Mouse (Mus musculus) splenic B cell, adult 2 months (primary cell): ENCODE results near the gene Myo1g.

ENCODE experiments used
- DNase-seq: peaks from one replicate; pipeline ENCODE4 v3.0.0-alpha.2; 2011; ENCODE audit warnings: low read depth, low spot score
- H3K27me3 ChIP-seq: 2 replicates; pipeline ENCODE4 v1.6.1; 2012; ENCODE audit warnings: mild to moderate bottlenecking, low read length, moderate library complexity, mixed read lengths; ENCODE audit not compliant: control insufficient read depth, poor library complexity, insufficient read depth, severe bottlenecking
- H3K36me3 ChIP-seq: 2 replicates; pipeline ENCODE4 v1.6.1; 2012; ENCODE audit warnings: mild to moderate bottlenecking, low read length, moderate library complexity, mixed read lengths; ENCODE audit not compliant: control insufficient read depth, poor library complexity, insufficient read depth, severe bottlenecking

The Myo1g gene

GRCm38 (mm10) chr11:6520507-6521173, at the start of gene Myo1g:
Myo1g (minus strand) TSS chr11:6520965.
- Histone ChIP-seq H3K36me3 (peaks cover 16% of the 10 kb centered on the region), H3K27me3 (no peaks in the 10 kb centered on the region)
- DNase-seq, result peak; percentile 83

GRCm38 (mm10) chr11:6569410-6569777, 48.6 kb upstream of the Myo1g start:
- no peak for DNase-seq
- Histone ChIP-seq H3K27me3 (no peaks in the 10 kb centered on the region), H3K36me3 (peaks cover 15% of the 10 kb centered on the region)

- H3K36me3 ChIP-seq, result peaks cover 14% of the 10 kb centered on the region
- no peaks in the 10 kb centered on the region for H3K27me3 ChIP-seq
- peak; percentile 38 for DNase-seq
These were observed 48.0 kb upstream of the Myo1g start for GRCm38 (mm10) chr11:6568584-6569409.

GRCm38 (mm10) chr11:6567951-6568350, 47.2 kb upstream of the Myo1g start:
- Histone ChIP-seq H3K36me3 (peaks cover 13% of the 10 kb centered on the region), H3K27me3 (no peaks in the 10 kb centered on the region)
- no peak for DNase-seq

GRCm38 (mm10) chr11:6566496-6566895, 45.7 kb upstream of the Myo1g start:
- Histone ChIP-seq H3K27me3 (no peaks in the 10 kb centered on the region), H3K36me3 (peaks cover 11% of the 10 kb centered on the region)
- DNase-seq, result no peak

GRCm38 (mm10) chr11:6563201-6563600, 42.4 kb upstream of the Myo1g start:
- Histone ChIP-seq H3K36me3 (peaks cover 6% of the 10 kb centered on the region), H3K27me3 (no peaks in the 10 kb centered on the region)
- DNase-seq, result no peak

- peak; percentile 54 for DNase-seq
- no peaks in the 10 kb centered on the region for H3K27me3 ChIP-seq
- H3K36me3 ChIP-seq, result peaks cover 5% of the 10 kb centered on the region
These were observed 41.6 kb upstream of the Myo1g start for GRCm38 (mm10) chr11:6562359-6562758.

GRCm38 (mm10) chr11:6561474-6561873, 40.7 kb upstream of the Myo1g start:
- Histone ChIP-seq H3K36me3 (peaks cover 5% of the 10 kb centered on the region), H3K27me3 (no peaks in the 10 kb centered on the region)
- DNase-seq, result no peak

- DNase-seq, result peak; percentile 59
- peaks cover 5% of the 10 kb centered on the region for H3K36me3 ChIP-seq
These were observed 40.0 kb upstream of the Myo1g start for GRCm38 (mm10) chr11:6560655-6561360.

GRCm38 (mm10) chr11:6559996-6560395, 39.2 kb upstream of the Myo1g start:
- Histone ChIP-seq H3K27me3 (no peaks in the 10 kb centered on the region), H3K36me3 (peaks cover 5% of the 10 kb centered on the region)
- no peak for DNase-seq

More at GRCm38 (mm10) chr11:6560655-6561360, 40.0 kb upstream of the Myo1g start:
- H3K27me3 ChIP-seq, result no peaks in the 10 kb centered on the region

GRCm38 (mm10) chr11:6558234-6558633, 37.5 kb upstream of the Myo1g start:
- H3K36me3 ChIP-seq, result peaks cover 5% of the 10 kb centered on the region; the same call in 1 of the 2 replicates
- peak; percentile 64 for DNase-seq
- H3K27me3 ChIP-seq, result no peaks in the 10 kb centered on the region

GRCm38 (mm10) chr11:6550201-6550600, 29.4 kb upstream of the Myo1g start:
- Histone ChIP-seq H3K36me3 (peaks cover 13% of the 10 kb centered on the region; the same call in 1 of the 2 replicates), H3K27me3 (no peaks in the 10 kb centered on the region)
- DNase-seq, result no peak

GRCm38 (mm10) chr11:6549770-6550169, 29.0 kb upstream of the Myo1g start:
- Histone ChIP-seq H3K36me3 (peaks cover 13% of the 10 kb centered on the region; the same call in 1 of the 2 replicates), H3K27me3 (no peaks in the 10 kb centered on the region)
- DNase-seq, result no peak

GRCm38 (mm10) chr11:6547696-6548325, 27.0 kb upstream of the Myo1g start:
- Histone ChIP-seq H3K27me3 (no peaks in the 10 kb centered on the region), H3K36me3 (peaks cover 9% of the 10 kb centered on the region; the same call in 1 of the 2 replicates)
- no peak for DNase-seq
